Mouse (Mus musculus): ENCODE data around the gene E2f8. TPM values are rescaled to one million over a fixed set of nuclear protein-coding genes. Genes with fewer than 3 reads are reported as not detected.

The E2f8 gene
- polyA plus RNA-seq, 1 experiment from 2014 or later = 17.3 TPM

- Histone ChIP-seq H3K36me3 (no peaks in the 10 kb centered on the region), H3K27ac (no peak overlapping the region), H3K4me3 (no peak overlapping the region), H3K4me1 (peaks cover 25% of the 10 kb centered on the region), H3K4me2 (no peak overlapping the region), H3K27me3 (peaks cover 29% of the 10 kb centered on the region), H3K9me3 (no peaks in the 10 kb centered on the region), H3K9ac (no peak overlapping the region)
- WGBS = 63% methylated on average over 2 of the region's 2 CpGs
- ATAC-seq (ENCODE audit: insufficient number of reproducible peaks, insufficient read depth, low FRiP score, low TSS enrichment, low read depth) = no peak
Observed at GRCm38 (mm10) chr7:48888751-48889150, 7.4 kb upstream of the E2f8 start.

- ATAC-seq (ENCODE audit: insufficient number of reproducible peaks, insufficient read depth, low FRiP score, low TSS enrichment, low read depth) = no peak
- Histone ChIP-seq H3K27me3 (peaks cover 31% of the 10 kb centered on the region), H3K36me3 (no peaks in the 10 kb centered on the region), H3K4me3 (no peak overlapping the region), H3K4me2 (no peak overlapping the region), H3K27ac (no peak overlapping the region), H3K9me3 (no peaks in the 10 kb centered on the region), H3K4me1 (peaks cover 25% of the 10 kb centered on the region), H3K9ac (no peak overlapping the region)
- 32% methylated on average over 8 of the region's 8 CpGs for WGBS
Observed at GRCm38 (mm10) chr7:48887973-48888372, 6.6 kb upstream of the E2f8 start.

GRCm38 (mm10) chr7:48884266-48884611, 2.8 kb upstream of the E2f8 start:
- Histone ChIP-seq H3K4me1 (peaks cover 32% of the 10 kb centered on the region), H3K4me3 (no peak overlapping the region), H3K9ac (no peak overlapping the region), H3K4me2 (no peak overlapping the region), H3K27ac (no peak overlapping the region), H3K9me3 (no peaks in the 10 kb centered on the region), H3K27me3 (peaks cover 39% of the 10 kb centered on the region), H3K36me3 (no peaks in the 10 kb centered on the region)
- WGBS = 65% methylated on average over 5 of the region's 5 CpGs
- ATAC-seq (ENCODE audit: insufficient number of reproducible peaks, insufficient read depth, low FRiP score, low TSS enrichment, low read depth) = no peak

- Histone ChIP-seq H3K4me2 (no peak overlapping the region), H3K27me3 (peaks cover 36% of the 10 kb centered on the region), H3K36me3 (no peaks in the 10 kb centered on the region), H3K4me1 (peaks cover 32% of the 10 kb centered on the region), H3K4me3 (no peak overlapping the region), H3K9me3 (no peaks in the 10 kb centered on the region), H3K9ac (no peak overlapping the region), H3K27ac (no peak overlapping the region)
- 70% methylated on average over 4 of the region's 4 CpGs for WGBS
- ATAC-seq (ENCODE audit: insufficient number of reproducible peaks, insufficient read depth, low FRiP score, low TSS enrichment, low read depth) = no peak
Observed at GRCm38 (mm10) chr7:48883525-48884265, 2.3 kb upstream of the E2f8 start.

GRCm38 (mm10) chr7:48881971-48882609, 694 bp upstream of the E2f8 start:
- Histone ChIP-seq H3K4me2 (peak overlapping the region; percentile 92), H3K36me3 (peaks cover 14% of the 10 kb centered on the region), H3K27me3 (peaks cover 34% of the 10 kb centered on the region), H3K4me1 (peaks cover 23% of the 10 kb centered on the region), H3K9me3 (no peaks in the 10 kb centered on the region), H3K9ac (peak overlapping the region; percentile 73), H3K4me3 (peak overlapping the region; percentile 77), H3K27ac (peak overlapping the region; percentile 87; the same call in 1 of the 2 replicates)
- no peak for ATAC-seq (ENCODE audit: insufficient number of reproducible peaks, insufficient read depth, low FRiP score, low TSS enrichment, low read depth)
- 1% methylated on average over 28 of the region's 28 CpGs for WGBS

- peak; percentile 97 for ATAC-seq (ENCODE audit: insufficient number of reproducible peaks, insufficient read depth, low FRiP score, low TSS enrichment, low read depth)
- Histone ChIP-seq H3K9ac (peak overlapping the region; percentile 83), H3K4me3 (peak overlapping the region; percentile 77), H3K27me3 (peaks cover 34% of the 10 kb centered on the region), H3K27ac (peak overlapping the region; percentile 87), H3K9me3 (no peaks in the 10 kb centered on the region), H3K36me3 (peaks cover 17% of the 10 kb centered on the region), H3K4me1 (peaks cover 23% of the 10 kb centered on the region), H3K4me2 (peak overlapping the region; percentile 92)
- under 1% methylated on average over 69 of the region's 77 CpGs for WGBS
Observed at GRCm38 (mm10) chr7:48880591-48881481, 560 bp downstream of the E2f8 start.

- no peaks in the 10 kb centered on the region for H3K9me3 ChIP-seq
- WGBS = 39% methylated on average over 3 of the region's 3 CpGs
- no peak overlapping the region for H3K27ac ChIP-seq
- no peak overlapping the region for H3K9ac ChIP-seq
- H3K36me3 ChIP-seq = peaks cover 29% of the 10 kb centered on the region
- peaks cover 28% of the 10 kb centered on the region for H3K27me3 ChIP-seq
- peak overlapping the region; percentile 55 for H3K4me2 ChIP-seq
- H3K4me3 ChIP-seq = peak overlapping the region; percentile 30
- no peak for ATAC-seq (ENCODE audit: insufficient number of reproducible peaks, insufficient read depth, low FRiP score, low TSS enrichment, low read depth)
- peaks cover 23% of the 10 kb centered on the region for H3K4me1 ChIP-seq
Observed at GRCm38 (mm10) chr7:48879574-48879973, 1.8 kb downstream of the E2f8 start.

DNA sequence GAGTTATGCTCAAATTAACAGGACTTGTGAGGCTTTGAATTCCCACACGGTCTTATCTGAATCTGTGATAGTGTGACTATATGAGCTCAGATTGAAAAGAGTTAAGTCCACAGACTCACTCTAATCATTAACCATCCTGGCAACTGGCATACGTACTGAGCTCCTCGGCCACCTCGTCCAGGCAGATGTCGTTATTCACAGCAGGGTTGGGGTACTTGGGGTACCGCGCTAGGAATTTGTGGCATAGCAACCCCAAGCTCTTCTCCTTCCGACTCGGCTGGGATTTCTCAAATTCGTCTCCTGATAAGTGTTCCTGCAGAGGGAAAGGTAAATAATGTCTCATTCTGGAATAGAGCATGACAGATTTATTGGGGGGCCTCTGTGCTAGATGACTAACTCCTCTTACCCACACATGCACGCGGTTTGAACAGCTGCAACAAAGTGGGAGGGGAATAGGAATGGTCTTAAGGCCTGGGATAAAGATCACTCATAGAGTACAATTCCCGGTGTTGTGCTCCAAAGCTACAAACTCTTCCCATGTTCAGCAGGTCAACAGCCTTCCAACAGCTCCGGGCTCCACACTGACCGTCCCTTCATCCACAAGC, 3.5 kb downstream of the E2f8 start:
- Histone ChIP-seq H3K36me3 (peaks cover 43% of the 10 kb centered on the region), H3K27ac (no peak overlapping the region), H3K9me3 (no peaks in the 10 kb centered on the region), H3K4me2 (no peak overlapping the region), H3K27me3 (peaks cover 11% of the 10 kb centered on the region), H3K4me3 (no peak overlapping the region), H3K9ac (no peak overlapping the region), H3K4me1 (peaks cover 23% of the 10 kb centered on the region)
- WGBS = 87% methylated on average over 15 of the region's 15 CpGs
- ATAC-seq (ENCODE audit: insufficient number of reproducible peaks, insufficient read depth, low FRiP score, low TSS enrichment, low read depth) = no peak

GRCm38 (mm10) chr7:48876526-48876925, 4.9 kb downstream of the E2f8 start:
- WGBS = 66% methylated on average over 4 of the region's 4 CpGs
- no peaks in the 10 kb centered on the region for H3K27me3 ChIP-seq
- H3K27ac ChIP-seq = no peak overlapping the region
- no peak for ATAC-seq (ENCODE audit: insufficient number of reproducible peaks, insufficient read depth, low FRiP score, low TSS enrichment, low read depth)
- H3K9me3 ChIP-seq = no peaks in the 10 kb centered on the region
- no peak overlapping the region for H3K4me3 ChIP-seq
- H3K4me2 ChIP-seq = no peak overlapping the region
- H3K4me1 ChIP-seq = peaks cover 14% of the 10 kb centered on the region
- H3K9ac ChIP-seq = no peak overlapping the region
- H3K36me3 ChIP-seq = peaks cover 57% of the 10 kb centered on the region

GRCm38 (mm10) chr7:48875096-48875495, 6.3 kb downstream of the E2f8 start:
- peaks cover 71% of the 10 kb centered on the region for H3K36me3 ChIP-seq
- no peak overlapping the region for H3K27ac ChIP-seq
- no peak overlapping the region for H3K4me2 ChIP-seq
- WGBS = 87% methylated on average over 14 of the region's 14 CpGs
- no peak overlapping the region for H3K4me3 ChIP-seq
- no peak for ATAC-seq (ENCODE audit: insufficient number of reproducible peaks, insufficient read depth, low FRiP score, low TSS enrichment, low read depth)
- H3K9me3 ChIP-seq = no peaks in the 10 kb centered on the region
- H3K27me3 ChIP-seq = no peaks in the 10 kb centered on the region
- H3K9ac ChIP-seq = no peak overlapping the region
- H3K4me1 ChIP-seq = peaks cover 11% of the 10 kb centered on the region

DNA sequence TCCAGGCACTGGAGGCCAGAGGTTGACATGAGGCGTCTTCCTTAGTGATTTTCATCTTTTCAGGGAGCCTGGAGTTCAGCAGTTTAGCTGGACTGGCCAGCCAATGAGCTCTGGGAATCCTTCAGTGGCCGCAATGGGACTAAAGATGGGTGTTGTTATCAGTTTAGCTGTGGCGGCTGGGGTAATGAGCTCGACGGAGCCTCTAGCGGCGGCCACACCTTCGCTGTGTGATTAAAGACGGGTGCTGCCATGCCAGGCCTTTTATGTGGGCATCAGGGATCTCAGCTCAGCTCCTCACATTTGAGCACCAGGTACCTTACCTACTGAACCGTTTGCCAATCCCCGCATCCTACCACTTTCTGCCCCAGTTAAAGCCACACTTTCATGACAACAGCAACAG, 10.1 kb downstream of the E2f8 start:
- no peak overlapping the region for H3K9ac ChIP-seq
- no peak overlapping the region for H3K4me3 ChIP-seq
- no peak overlapping the region for H3K4me2 ChIP-seq
- no peaks in the 10 kb centered on the region for H3K4me1 ChIP-seq
- no peak overlapping the region for H3K27ac ChIP-seq
- no peak for ATAC-seq (ENCODE audit: insufficient number of reproducible peaks, insufficient read depth, low FRiP score, low TSS enrichment, low read depth)
- no peaks in the 10 kb centered on the region for H3K9me3 ChIP-seq
- no peaks in the 10 kb centered on the region for H3K27me3 ChIP-seq
- WGBS = 95% methylated on average over 11 of the region's 11 CpGs
- H3K36me3 ChIP-seq = peaks cover 92% of the 10 kb centered on the region
